Mouse (Mus musculus): ENCODE results near the gene Htr1d.
A peak's percentile ranks its signal among the peaks of the same experiment; 100 is the strongest.

Htr1d gene

GRCm38 (mm10) chr4:136423224-136423623 lies at the start of gene Htr1d:
Gene Htr1d (plus strand): TSS chr4:136423524.
- no peak for DNase-seq (ENCODE audit: low read depth, low spot score)

GRCm38 (mm10) chr4:136377001-136377400 lies 46.3 kb upstream of the Htr1d start:
- peak; percentile 47 for DNase-seq (ENCODE audit: low read depth, low spot score)

GRCm38 (mm10) chr4:136383052-136383451 lies 40.3 kb upstream of the Htr1d start:
- DNase-seq (ENCODE audit: low read depth, low spot score): no peak

GRCm38 (mm10) chr4:136383839-136384238 lies 39.5 kb upstream of the Htr1d start:
- DNase-seq (ENCODE audit: low read depth, low spot score): no peak

DNA sequence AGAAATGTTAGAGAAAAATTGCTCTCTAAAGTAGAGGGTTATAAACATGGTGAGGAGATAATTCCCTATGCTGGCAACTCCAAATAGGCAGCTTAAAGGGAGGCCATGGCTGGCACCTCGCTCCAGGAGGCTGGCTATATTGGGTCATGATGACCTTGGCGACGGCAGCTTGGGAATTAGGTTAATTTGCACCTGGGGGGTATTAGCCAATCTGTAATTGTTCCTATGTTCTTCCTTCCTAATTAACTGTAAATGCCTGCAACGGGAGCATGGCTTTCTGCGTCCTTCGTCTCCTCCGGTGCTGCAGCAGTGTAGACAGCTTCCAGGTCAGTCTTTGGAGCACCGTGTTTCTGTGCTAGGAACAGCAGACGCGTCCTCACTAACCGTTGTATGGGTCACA lies 36.1 kb upstream of the Htr1d start:
- DNase-seq (ENCODE audit: low read depth, low spot score): peak; percentile 40

DNA sequence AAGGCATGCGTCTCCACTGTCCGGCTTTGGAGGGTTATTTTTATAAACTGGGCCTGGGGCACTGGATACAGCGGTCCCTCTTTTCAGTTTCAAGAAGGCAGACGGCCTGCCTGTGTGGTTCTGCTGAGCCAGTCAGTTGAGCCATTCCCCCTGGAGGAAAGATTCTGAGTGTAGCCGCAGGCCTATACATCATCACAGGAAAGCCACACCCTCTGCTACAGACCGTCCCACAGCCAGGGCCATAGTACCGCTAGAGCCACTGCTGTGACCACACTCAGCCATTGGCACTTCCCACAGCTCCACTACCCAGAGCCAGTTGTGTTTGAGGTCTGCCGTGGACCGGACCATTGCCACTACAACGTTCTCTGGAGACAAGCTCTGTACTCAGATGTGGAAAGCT lies 21.5 kb upstream of the Htr1d start:
- no peak for DNase-seq (ENCODE audit: low read depth, low spot score)

- no peak for DNase-seq (ENCODE audit: low read depth, low spot score)
Measured at GRCm38 (mm10) chr4:136407831-136408230, 15.5 kb upstream of the Htr1d start.

GRCm38 (mm10) chr4:136411995-136412765 lies 11.1 kb upstream of the Htr1d start:
- DNase-seq (ENCODE audit: low read depth, low spot score): no peak

- DNase-seq (ENCODE audit: low read depth, low spot score): no peak
Measured at GRCm38 (mm10) chr4:136415477-136415876, 7.8 kb upstream of the Htr1d start.

DNA sequence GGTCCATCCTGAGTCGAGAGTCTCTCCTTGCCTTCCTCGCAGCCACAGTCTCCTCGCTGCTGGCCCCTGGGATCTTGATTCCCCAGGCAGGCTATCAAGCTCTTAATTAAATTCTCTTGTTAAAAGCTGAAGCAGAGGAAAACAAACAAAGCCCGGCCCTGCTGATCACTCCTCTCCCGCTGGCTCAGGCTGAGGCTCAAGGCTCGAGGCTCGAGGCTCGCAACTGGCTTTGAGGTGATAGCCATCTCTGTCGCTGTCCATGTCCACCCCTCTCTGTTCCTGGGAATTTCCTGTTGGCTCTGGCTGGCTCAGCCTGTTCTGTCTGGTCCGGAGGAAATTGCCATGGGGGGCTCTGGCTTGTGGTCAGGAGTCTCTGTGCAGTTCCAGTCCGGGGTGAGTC lies 4.4 kb upstream of the Htr1d start:
- no peak for DNase-seq (ENCODE audit: low read depth, low spot score)

DNA sequence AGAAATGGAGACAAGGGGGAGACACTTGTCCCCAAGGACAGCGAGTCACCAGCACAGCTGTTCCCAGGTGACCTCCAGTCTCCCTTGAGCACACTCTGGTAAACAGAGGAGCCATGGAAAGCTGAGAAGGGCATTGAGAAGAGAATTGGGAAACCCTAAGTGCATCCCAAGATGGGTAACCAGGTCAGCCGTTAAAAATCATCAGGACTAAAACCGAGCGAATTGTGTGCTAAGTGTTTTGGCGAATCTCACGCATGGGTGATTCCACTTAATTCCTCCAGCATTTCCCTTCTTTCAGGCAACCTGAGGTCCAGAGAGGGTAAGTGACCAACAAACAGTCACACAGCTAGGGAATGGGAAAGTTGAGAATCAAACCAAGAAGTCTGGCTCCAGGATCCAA lies 3.9 kb upstream of the Htr1d start:
- DNase-seq (ENCODE audit: low read depth, low spot score): no peak

GRCm38 (mm10) chr4:136424120-136424999 lies 1.0 kb downstream of the Htr1d start:
- DNase-seq (ENCODE audit: low read depth, low spot score): no peak

GRCm38 (mm10) chr4:136425000-136425288 lies 1.6 kb downstream of the Htr1d start:
- peak; percentile 48 for DNase-seq (ENCODE audit: low read depth, low spot score)

- DNase-seq (ENCODE audit: low read depth, low spot score): peak; percentile 31
Measured at GRCm38 (mm10) chr4:136430609-136431375, 7.5 kb downstream of the Htr1d start.

- DNase-seq (ENCODE audit: low read depth, low spot score): peak; percentile 62
Measured at GRCm38 (mm10) chr4:136431376-136431693, 8.0 kb downstream of the Htr1d start.

- DNase-seq (ENCODE audit: low read depth, low spot score): no peak
Measured at GRCm38 (mm10) chr4:136434029-136434428, 10.7 kb downstream of the Htr1d start.

- no peak for DNase-seq (ENCODE audit: low read depth, low spot score)
Measured at GRCm38 (mm10) chr4:136439106-136439505, 15.8 kb downstream of the Htr1d start.

DNA sequence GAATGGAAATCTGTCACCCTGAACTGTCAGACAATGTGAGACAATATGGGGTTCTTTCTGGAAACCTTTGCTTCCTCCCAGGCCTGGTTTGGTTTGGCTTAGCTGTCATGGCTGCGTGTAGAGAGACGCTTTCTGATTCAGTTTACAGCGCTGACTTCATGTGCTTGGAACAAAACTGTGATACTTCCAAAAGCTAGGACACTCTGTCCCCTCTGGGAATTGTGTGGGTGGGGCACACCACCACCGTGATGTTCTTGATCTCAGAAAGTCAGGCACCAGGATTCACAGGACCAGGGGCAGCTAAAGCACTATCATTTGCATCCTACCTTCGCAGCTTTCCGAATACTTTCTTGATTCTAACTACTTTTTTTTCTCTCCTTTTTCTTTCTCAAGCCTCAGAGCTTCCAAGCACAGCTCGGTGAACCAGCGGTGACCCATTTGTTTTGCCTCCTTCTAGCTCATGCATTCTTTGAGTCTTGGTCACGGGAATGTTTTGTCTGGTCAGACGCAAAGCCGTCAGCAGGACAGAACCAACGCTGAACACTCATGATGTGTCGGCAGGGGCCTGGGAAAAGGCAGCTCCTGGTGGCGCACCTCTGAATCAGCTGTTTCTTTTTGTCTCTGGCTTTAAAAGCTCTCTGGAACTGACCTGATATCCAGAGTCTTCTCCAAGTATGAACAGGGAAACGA lies 18.2 kb downstream of the Htr1d start:
- DNase-seq (ENCODE audit: low read depth, low spot score): peak; percentile 47

DNA sequence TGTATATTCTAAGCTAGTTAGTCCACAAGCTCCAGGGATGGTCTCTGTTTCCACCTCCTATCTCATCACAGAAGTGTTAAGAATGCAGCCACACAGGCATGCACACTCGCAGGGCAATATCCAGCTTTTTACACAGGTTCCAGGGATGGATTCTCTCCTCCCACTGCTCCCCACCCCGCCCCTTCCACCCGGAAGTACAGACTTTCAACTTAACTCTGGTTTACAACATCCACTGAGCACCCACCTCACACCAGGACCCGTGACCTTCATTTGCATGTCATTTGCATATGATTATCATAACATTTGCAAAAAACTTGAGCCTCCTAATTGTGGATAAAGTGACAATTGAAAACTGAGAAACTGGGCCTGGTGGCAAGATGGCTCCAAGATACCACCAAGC lies 21.2 kb downstream of the Htr1d start:
- no peak for DNase-seq (ENCODE audit: low read depth, low spot score)

GRCm38 (mm10) chr4:136449795-136450194 lies 26.5 kb downstream of the Htr1d start:
- no peak for DNase-seq (ENCODE audit: low read depth, low spot score)

DNA sequence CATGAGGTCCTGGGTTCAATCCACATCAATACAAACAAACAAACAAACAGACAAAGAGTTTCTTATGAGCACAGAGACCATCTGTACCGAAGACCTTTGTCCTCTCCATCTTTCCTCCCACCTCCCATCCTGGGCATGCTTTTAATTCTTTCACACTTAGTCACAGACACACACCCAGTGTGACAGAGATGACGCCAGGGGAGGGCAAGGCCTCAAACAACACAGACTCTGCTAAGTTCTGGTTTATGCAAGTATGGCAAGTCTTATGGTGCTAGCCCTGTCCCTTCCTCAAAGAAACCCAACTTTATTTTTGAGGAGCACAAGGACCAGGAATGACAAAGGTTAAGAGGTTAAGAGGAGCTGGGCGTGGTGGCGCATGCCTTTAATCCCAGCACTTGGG lies 26.9 kb downstream of the Htr1d start:
- no peak for DNase-seq (ENCODE audit: low read depth, low spot score)

GRCm38 (mm10) chr4:136451564-136451963 lies 28.2 kb downstream of the Htr1d start:
- no peak for DNase-seq (ENCODE audit: low read depth, low spot score)
